Mouse (Mus musculus) embryonic facial prominence, embryonic 13.5 days (tissue): ENCODE results near the gene Fank1. TPM values are rescaled to one million over a fixed set of nuclear protein-coding genes. Genes with fewer than 3 reads are reported as not detected.

Experiments
- ATAC-seq: fragments of 200-750 bp; cut with Nextera tagmentation; 2 replicates; pipeline ENCODE4 v1.8.0; 2017; ENCODE audit warnings: low read depth; ENCODE audit not compliant: insufficient number of reproducible peaks, insufficient read depth, low FRiP score, low TSS enrichment
- H3K27ac ChIP-seq: fragments of 300-500 bp; sonication (generic); 2 replicates; pipeline ENCODE4 v1.5.1; 2015; ENCODE audit warnings: moderate library complexity, mild to moderate bottlenecking, inconsistent platforms
- H3K27me3 ChIP-seq: fragments of 300-500 bp; sonication (generic); 2 replicates; pipeline ENCODE4 v1.6.1; 2015; ENCODE audit warnings: mild to moderate bottlenecking, inconsistent platforms
- H3K36me3 ChIP-seq: fragments of 300-500 bp; sonication (generic); 2 replicates; pipeline ENCODE4 v1.6.1; 2015; ENCODE audit warnings: mild to moderate bottlenecking, inconsistent platforms
- H3K4me1 ChIP-seq: fragments of 300-500 bp; sonication (generic); 2 replicates; pipeline ENCODE4 v1.6.1; 2015; ENCODE audit warnings: inconsistent platforms
- H3K4me2 ChIP-seq: fragments of 300-500 bp; sonication (generic); 2 replicates; pipeline ENCODE4 v1.6.1; 2015; ENCODE audit warnings: moderate library complexity, mild to moderate bottlenecking, inconsistent platforms
- H3K4me3 ChIP-seq: fragments of 300-500 bp; sonication (generic); 2 replicates; pipeline ENCODE4 v1.5.1; 2015; ENCODE audit warnings: mild to moderate bottlenecking, inconsistent platforms
- H3K9ac ChIP-seq: fragments of 300-500 bp; sonication (generic); 2 replicates; pipeline ENCODE4 v1.6.1; 2015; ENCODE audit warnings: mild to moderate bottlenecking, inconsistent platforms
- H3K9me3 ChIP-seq: fragments of 300-500 bp; sonication (generic); 2 replicates; pipeline ENCODE4 v1.6.1; 2016; ENCODE audit warnings: inconsistent platforms
- WGBS: fragments of 180-500 bp; shearing (Covaris S2); methylation state at CpG from one replicate; pipeline ENCODE4 v1.1.7; 2015; ENCODE audit warnings: mixed read lengths; 5-methylcytosine and 5-hydroxymethylcytosine counted together
- polyA plus RNA-seq: library from polyadenylated mRNA; unstranded; fragments of >200 nt; fragmentation: Nextera tagmentation; extraction: Ambion mirVana; gene quantifications from 2 replicates; pipeline ENCODE4 v1.2.1, GENCODE M21; 2015

Gene Fank1
- polyA plus RNA-seq, 1 experiment from 2014 or later = 0.20 TPM

- Histone ChIP-seq H3K9me3 (no peaks in the 10 kb centered on the region), H3K4me3 (no peak overlapping the region), H3K4me2 (no peak overlapping the region), H3K9ac (no peak overlapping the region), H3K36me3 (peaks cover 11% of the 10 kb centered on the region), H3K4me1 (no peaks in the 10 kb centered on the region), H3K27ac (no peak overlapping the region), H3K27me3 (no peaks in the 10 kb centered on the region)
- 85% methylated on average over 14 of the region's 14 CpGs for WGBS
- ATAC-seq = no peak
Measured at GRCm38 (mm10) chr7:133748753-133749152, 27.9 kb upstream of the Fank1 start.

GRCm38 (mm10) chr7:133750666-133751065 lies 26.0 kb upstream of the Fank1 start:
- Histone ChIP-seq H3K36me3 (peaks cover 11% of the 10 kb centered on the region), H3K27me3 (no peaks in the 10 kb centered on the region), H3K27ac (no peak overlapping the region), H3K4me3 (no peak overlapping the region), H3K4me2 (no peak overlapping the region), H3K9me3 (no peaks in the 10 kb centered on the region), H3K4me1 (no peaks in the 10 kb centered on the region), H3K9ac (no peak overlapping the region)
- no peak for ATAC-seq
- WGBS = 65% methylated on average over 5 of the region's 5 CpGs

- Histone ChIP-seq H3K27ac (no peak overlapping the region), H3K36me3 (peaks cover 11% of the 10 kb centered on the region), H3K4me1 (no peaks in the 10 kb centered on the region), H3K27me3 (no peaks in the 10 kb centered on the region), H3K9ac (no peak overlapping the region), H3K4me3 (no peak overlapping the region), H3K4me2 (no peak overlapping the region), H3K9me3 (no peaks in the 10 kb centered on the region)
- no peak for ATAC-seq
- 84% methylated on average over 5 of the region's 5 CpGs for WGBS
Measured at GRCm38 (mm10) chr7:133751163-133751562, 25.5 kb upstream of the Fank1 start.

GRCm38 (mm10) chr7:133757961-133758455 lies 18.7 kb upstream of the Fank1 start:
- no peak overlapping the region for H3K4me3 ChIP-seq
- no peak for ATAC-seq
- H3K9me3 ChIP-seq = no peaks in the 10 kb centered on the region
- no peaks in the 10 kb centered on the region for H3K36me3 ChIP-seq
- no peak overlapping the region for H3K27ac ChIP-seq
- no peak overlapping the region for H3K9ac ChIP-seq
- H3K4me2 ChIP-seq = no peak overlapping the region
- peaks cover 18% of the 10 kb centered on the region for H3K4me1 ChIP-seq
- no peaks in the 10 kb centered on the region for H3K27me3 ChIP-seq
- WGBS = 35% methylated on average over 5 of the region's 5 CpGs

DNA sequence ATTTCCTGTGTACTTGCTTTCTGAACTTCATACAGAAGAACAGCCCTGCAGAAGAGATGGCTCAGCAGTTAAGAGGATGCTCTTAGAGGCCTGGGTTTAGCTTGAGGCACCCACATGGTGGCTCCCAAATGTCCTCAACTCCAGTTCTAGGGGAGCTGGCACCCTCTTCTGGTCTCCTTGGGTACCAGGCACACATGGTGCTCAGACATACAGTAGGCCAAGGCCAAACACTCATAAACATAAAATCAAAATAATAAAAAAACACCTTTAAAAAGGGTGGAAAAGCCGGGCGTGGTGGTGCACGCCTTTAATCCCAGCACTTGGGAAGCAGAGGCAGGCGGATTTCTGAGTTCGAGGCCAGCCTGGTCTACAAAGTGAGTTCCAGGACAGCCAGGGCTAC lies 17.9 kb upstream of the Fank1 start:
- ATAC-seq = no peak
- Histone ChIP-seq H3K9ac (no peak overlapping the region), H3K9me3 (no peaks in the 10 kb centered on the region), H3K27me3 (no peaks in the 10 kb centered on the region), H3K27ac (no peak overlapping the region), H3K4me3 (no peak overlapping the region), H3K36me3 (no peaks in the 10 kb centered on the region), H3K4me1 (peaks cover 18% of the 10 kb centered on the region), H3K4me2 (no peak overlapping the region)
- WGBS = 90% methylated on average over 5 of the region's 5 CpGs

DNA sequence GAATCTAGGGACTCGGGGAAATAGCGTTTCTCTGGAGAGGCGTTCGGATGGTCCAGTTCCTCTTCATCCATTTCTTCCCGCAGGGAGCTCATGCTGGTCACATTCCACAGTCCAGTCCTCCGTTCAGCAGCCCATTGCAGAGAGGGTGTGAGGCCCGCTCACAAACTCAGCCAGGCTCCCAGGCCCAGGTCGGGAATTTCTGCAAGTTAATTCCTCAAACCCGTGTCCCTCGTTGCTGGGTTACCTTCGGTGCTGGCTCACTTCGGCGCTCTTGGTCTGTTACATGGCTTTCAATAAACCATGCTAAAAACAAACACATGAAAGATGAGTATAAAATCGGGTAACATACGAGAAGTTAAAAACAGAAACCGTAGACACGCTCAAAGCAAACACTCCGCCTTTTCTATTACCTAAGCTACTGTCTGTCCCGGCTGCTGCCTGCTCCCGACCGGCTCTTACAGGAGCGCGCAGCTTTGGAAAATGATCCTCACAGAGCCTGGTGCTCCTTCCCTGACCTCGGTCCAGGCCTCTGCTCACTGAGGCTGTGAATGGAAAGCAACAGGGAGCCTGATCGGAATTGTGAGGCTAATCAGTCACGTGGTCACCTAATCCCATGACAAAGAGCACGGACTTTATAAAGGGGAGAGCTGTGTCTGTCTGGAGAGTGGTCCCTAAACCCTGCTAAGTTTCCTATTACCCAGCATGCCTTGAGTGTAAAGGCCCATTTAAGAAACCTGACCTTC lies 16.9 kb upstream of the Fank1 start:
- Histone ChIP-seq H3K27ac (peak overlapping the region; percentile 33; the same call in 1 of the 2 replicates), H3K27me3 (no peaks in the 10 kb centered on the region), H3K4me3 (peak overlapping the region; percentile 23), H3K9ac (peak overlapping the region; percentile 55), H3K4me1 (peaks cover 18% of the 10 kb centered on the region), H3K36me3 (no peaks in the 10 kb centered on the region), H3K4me2 (peak overlapping the region; percentile 52), H3K9me3 (no peaks in the 10 kb centered on the region)
- WGBS = 4% methylated on average over 27 of the region's 27 CpGs
- ATAC-seq = peak; percentile 68; the same call in 1 of the 2 replicates

DNA sequence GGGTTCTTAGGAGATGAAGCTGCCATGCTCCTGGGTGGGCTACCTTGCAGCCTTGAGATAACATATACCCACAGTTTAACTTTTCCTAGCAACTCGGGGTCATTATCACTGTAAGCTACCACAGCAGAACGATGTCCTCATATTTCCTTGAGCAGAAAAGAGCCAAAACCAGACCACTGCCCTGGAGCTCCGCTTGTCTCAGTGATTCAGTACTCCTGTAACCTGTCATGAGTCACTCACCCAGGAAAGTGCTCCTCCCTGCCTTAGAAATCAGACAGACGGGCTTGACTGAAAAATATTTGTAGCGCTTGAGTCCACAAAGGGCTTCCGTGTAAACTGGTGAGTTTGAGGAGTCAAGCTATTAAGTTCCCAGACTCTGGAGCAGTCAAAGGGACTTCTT lies 14.0 kb upstream of the Fank1 start:
- Histone ChIP-seq H3K9me3 (no peaks in the 10 kb centered on the region), H3K4me2 (no peak overlapping the region), H3K27me3 (no peaks in the 10 kb centered on the region), H3K4me1 (peaks cover 18% of the 10 kb centered on the region), H3K4me3 (no peak overlapping the region), H3K27ac (no peak overlapping the region), H3K36me3 (no peaks in the 10 kb centered on the region), H3K9ac (no peak overlapping the region)
- 81% methylated on average over 6 of the region's 6 CpGs for WGBS
- ATAC-seq = no peak

DNA sequence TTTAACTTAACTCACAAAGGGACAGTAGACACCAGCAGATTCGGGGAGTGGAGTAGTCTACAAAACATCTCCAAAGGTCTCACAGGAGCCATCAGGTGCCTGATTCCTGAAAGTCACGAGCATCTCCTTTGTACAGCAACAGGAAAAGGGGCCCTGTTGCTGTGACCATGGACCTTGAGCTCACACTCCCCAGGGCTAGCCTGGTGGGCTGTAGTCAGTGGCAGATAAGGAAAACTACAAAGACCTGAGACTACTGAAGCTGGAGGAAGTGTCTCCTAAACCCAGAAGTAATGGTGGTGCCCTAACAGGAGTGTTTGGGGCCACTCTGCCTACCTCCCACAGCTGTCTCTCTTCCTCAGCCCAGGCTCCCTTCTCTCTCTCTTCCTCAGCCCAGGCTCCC lies 12.2 kb upstream of the Fank1 start:
- Histone ChIP-seq H3K4me2 (no peak overlapping the region), H3K9me3 (no peaks in the 10 kb centered on the region), H3K4me1 (peaks cover 8% of the 10 kb centered on the region), H3K9ac (no peak overlapping the region), H3K27me3 (no peaks in the 10 kb centered on the region), H3K36me3 (no peaks in the 10 kb centered on the region), H3K27ac (no peak overlapping the region), H3K4me3 (no peak overlapping the region)
- ATAC-seq = no peak
- WGBS = 70% methylated on average over 2 of the region's 2 CpGs

DNA sequence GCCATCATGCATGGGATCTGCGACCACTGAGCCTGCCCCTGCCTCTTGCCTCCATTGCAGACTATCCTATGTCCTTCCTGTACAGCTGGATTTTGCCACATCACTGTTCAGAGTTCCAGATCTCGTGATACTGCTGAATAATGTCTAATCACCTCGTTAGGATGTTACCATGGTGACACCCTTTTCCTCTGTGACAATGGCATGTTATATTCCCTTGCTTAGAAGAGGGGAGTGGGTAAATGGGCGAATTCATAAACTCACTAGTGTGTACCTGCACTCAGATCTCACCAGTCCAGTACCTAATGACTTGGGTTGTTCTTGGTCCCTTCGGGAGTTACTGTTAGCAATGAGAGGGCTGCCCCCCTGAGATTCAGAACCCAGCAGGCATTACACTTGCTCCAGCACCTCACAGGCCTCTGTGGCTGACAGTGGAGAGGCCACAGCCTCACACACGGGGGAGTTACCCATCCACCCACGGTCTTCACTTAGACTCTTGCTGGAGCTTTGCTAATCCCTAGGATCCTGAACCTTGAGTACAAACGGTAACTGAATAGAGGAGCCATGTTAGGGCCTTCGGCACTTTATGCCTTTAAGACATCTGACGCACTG lies 11.3 kb upstream of the Fank1 start:
- H3K9ac ChIP-seq = no peak overlapping the region
- no peak overlapping the region for H3K4me3 ChIP-seq
- no peak for ATAC-seq
- H3K27ac ChIP-seq = no peak overlapping the region
- no peaks in the 10 kb centered on the region for H3K36me3 ChIP-seq
- H3K4me1 ChIP-seq = no peaks in the 10 kb centered on the region
- H3K4me2 ChIP-seq = no peak overlapping the region
- no peaks in the 10 kb centered on the region for H3K9me3 ChIP-seq
- 79% methylated on average over 10 of the region's 10 CpGs for WGBS
- no peaks in the 10 kb centered on the region for H3K27me3 ChIP-seq

GRCm38 (mm10) chr7:133765849-133766243 lies 10.8 kb upstream of the Fank1 start:
- no peaks in the 10 kb centered on the region for H3K36me3 ChIP-seq
- WGBS = 89% methylated on average over 13 of the region's 13 CpGs
- H3K4me3 ChIP-seq = no peak overlapping the region
- no peaks in the 10 kb centered on the region for H3K9me3 ChIP-seq
- no peaks in the 10 kb centered on the region for H3K4me1 ChIP-seq
- no peak for ATAC-seq
- H3K4me2 ChIP-seq = no peak overlapping the region
- no peak overlapping the region for H3K9ac ChIP-seq
- H3K27ac ChIP-seq = no peak overlapping the region
- H3K27me3 ChIP-seq = no peaks in the 10 kb centered on the region

DNA sequence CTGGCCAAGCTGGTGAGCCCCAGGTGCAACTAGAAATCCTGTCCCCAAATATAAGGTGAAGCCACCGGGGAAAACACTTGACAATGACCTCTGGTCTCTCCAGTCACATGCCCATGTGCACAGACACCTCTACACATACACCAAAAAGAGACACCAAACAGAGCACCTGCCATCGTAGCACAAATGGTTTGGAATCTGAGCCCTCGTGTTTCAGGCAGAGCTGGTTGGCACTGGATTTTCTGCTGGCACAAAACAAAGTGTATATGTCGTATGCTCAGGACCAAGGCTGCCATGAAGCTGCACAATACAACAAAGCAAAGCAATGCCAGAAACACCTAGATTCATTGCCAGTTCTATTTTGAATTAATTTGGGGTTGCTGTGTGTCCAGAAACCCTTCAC lies 8.6 kb upstream of the Fank1 start:
- no peaks in the 10 kb centered on the region for H3K9me3 ChIP-seq
- WGBS = 76% methylated on average over 4 of the region's 4 CpGs
- no peak overlapping the region for H3K4me3 ChIP-seq
- no peaks in the 10 kb centered on the region for H3K4me1 ChIP-seq
- no peaks in the 10 kb centered on the region for H3K27me3 ChIP-seq
- H3K27ac ChIP-seq = no peak overlapping the region
- no peaks in the 10 kb centered on the region for H3K36me3 ChIP-seq
- H3K4me2 ChIP-seq = no peak overlapping the region
- H3K9ac ChIP-seq = no peak overlapping the region
- ATAC-seq = no peak

DNA sequence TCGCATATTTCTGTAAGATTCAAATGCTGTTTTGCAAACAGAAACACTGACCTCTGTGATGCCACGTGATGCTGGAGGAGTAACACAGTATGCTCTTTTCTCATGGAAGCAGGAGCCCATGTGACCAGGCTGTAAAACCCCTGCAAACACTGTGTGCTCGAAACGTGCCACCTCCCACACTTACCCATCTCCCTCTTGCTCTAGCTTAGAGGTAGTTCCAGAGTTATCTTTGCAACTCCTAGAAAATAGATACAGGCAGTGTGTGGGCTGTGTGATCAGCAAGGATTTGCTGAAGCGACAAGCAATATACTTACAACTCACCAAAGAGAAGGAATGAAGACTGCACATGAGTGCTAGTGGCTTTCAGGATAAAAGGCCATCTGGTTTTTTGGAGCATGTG lies 8.1 kb upstream of the Fank1 start:
- no peak for ATAC-seq
- Histone ChIP-seq H3K36me3 (no peaks in the 10 kb centered on the region), H3K27me3 (no peaks in the 10 kb centered on the region), H3K4me1 (no peaks in the 10 kb centered on the region), H3K9me3 (no peaks in the 10 kb centered on the region), H3K4me2 (no peak overlapping the region), H3K27ac (no peak overlapping the region), H3K9ac (no peak overlapping the region), H3K4me3 (no peak overlapping the region)
- WGBS = 80% methylated on average over 5 of the region's 5 CpGs
